Mouse (Mus musculus): ENCODE results near the gene Gm47841. TPM values are rescaled to one million over a fixed set of nuclear protein-coding genes. Genes with fewer than 3 reads are reported as not detected.

The Gm47841 gene
- polyA plus RNA-seq, 1 experiment from 2014 or later, result not detected

GRCm38 (mm10) chr15:101086451-101086850, 39.3 kb upstream of the Gm47841 start:
- Histone ChIP-seq H3K9me3 (ENCODE audit: low read length) (no peaks in the 10 kb centered on the region), H3K4me2 (replicated peaks; ENCODE audit: low read depth, low read length) (no peak overlapping the region), H3K27me3 (ENCODE audit: insufficient read depth, low read length) (peaks cover 15% of the 10 kb centered on the region; the same call in 1 of the 2 replicates), H3K27ac (ENCODE audit: low read length) (no peak overlapping the region), H3K36me3 (ENCODE audit: insufficient read depth, low read length) (no peaks in the 10 kb centered on the region), H3K4me1 (ENCODE audit: insufficient read depth, low read length) (peaks cover 15% of the 10 kb centered on the region), H3K4me3 (ENCODE audit: low read length) (no peak overlapping the region), H3K9ac (replicated peaks; ENCODE audit: low read length) (no peak overlapping the region)
- ATAC-seq (ENCODE audit: low FRiP score, low TSS enrichment), result no peak; the same call in 1 of the 2 replicates
- WGBS, result 59% methylated on average over 9 of the region's 9 CpGs

GRCm38 (mm10) chr15:101084499-101084898, 37.3 kb upstream of the Gm47841 start:
- Histone ChIP-seq H3K9me3 (ENCODE audit: low read length) (no peaks in the 10 kb centered on the region), H3K27me3 (ENCODE audit: insufficient read depth, low read length) (peaks cover 7% of the 10 kb centered on the region; the same call in 1 of the 2 replicates), H3K9ac (replicated peaks; ENCODE audit: low read length) (no peak overlapping the region), H3K36me3 (ENCODE audit: insufficient read depth, low read length) (no peaks in the 10 kb centered on the region), H3K27ac (ENCODE audit: low read length) (no peak overlapping the region), H3K4me2 (replicated peaks; ENCODE audit: low read depth, low read length) (no peak overlapping the region), H3K4me3 (ENCODE audit: low read length) (no peak overlapping the region), H3K4me1 (ENCODE audit: insufficient read depth, low read length) (peaks cover 30% of the 10 kb centered on the region)
- 60% methylated on average over 10 of the region's 10 CpGs for WGBS
- ATAC-seq (ENCODE audit: low FRiP score, low TSS enrichment), result no peak

GRCm38 (mm10) chr15:101082236-101082635, 35.0 kb upstream of the Gm47841 start:
- H3K9ac ChIP-seq (replicated peaks; ENCODE audit: low read length), result no peak overlapping the region
- no peaks in the 10 kb centered on the region for H3K9me3 ChIP-seq (ENCODE audit: low read length)
- 49% methylated on average over 4 of the region's 4 CpGs for WGBS
- ATAC-seq (ENCODE audit: low FRiP score, low TSS enrichment), result no peak
- H3K4me3 ChIP-seq (ENCODE audit: low read length), result no peak overlapping the region
- H3K27ac ChIP-seq (ENCODE audit: low read length), result no peak overlapping the region
- peaks cover 38% of the 10 kb centered on the region for H3K4me1 ChIP-seq (ENCODE audit: insufficient read depth, low read length)
- peaks cover 5% of the 10 kb centered on the region; the same call in 1 of the 2 replicates for H3K27me3 ChIP-seq (ENCODE audit: insufficient read depth, low read length)
- H3K4me2 ChIP-seq (replicated peaks; ENCODE audit: low read depth, low read length), result no peak overlapping the region
- no peaks in the 10 kb centered on the region for H3K36me3 ChIP-seq (ENCODE audit: insufficient read depth, low read length)

GRCm38 (mm10) chr15:101081035-101081548, 33.9 kb upstream of the Gm47841 start:
- ATAC-seq (ENCODE audit: low FRiP score, low TSS enrichment), result no peak
- Histone ChIP-seq H3K4me2 (replicated peaks; ENCODE audit: low read depth, low read length) (no peak overlapping the region), H3K36me3 (ENCODE audit: insufficient read depth, low read length) (no peaks in the 10 kb centered on the region), H3K4me1 (ENCODE audit: insufficient read depth, low read length) (peaks cover 47% of the 10 kb centered on the region), H3K27ac (ENCODE audit: low read length) (no peak overlapping the region), H3K9ac (replicated peaks; ENCODE audit: low read length) (no peak overlapping the region; the same call in 1 of the 2 replicates), H3K4me3 (ENCODE audit: low read length) (no peak overlapping the region), H3K9me3 (ENCODE audit: low read length) (no peaks in the 10 kb centered on the region), H3K27me3 (ENCODE audit: insufficient read depth, low read length) (no peaks in the 10 kb centered on the region)
- WGBS, result 76% methylated on average over 7 of the region's 7 CpGs

GRCm38 (mm10) chr15:101080031-101080520, 32.9 kb upstream of the Gm47841 start:
- no peak overlapping the region for H3K27ac ChIP-seq (ENCODE audit: low read length)
- no peaks in the 10 kb centered on the region for H3K36me3 ChIP-seq (ENCODE audit: insufficient read depth, low read length)
- no peak overlapping the region for H3K4me3 ChIP-seq (ENCODE audit: low read length)
- no peak overlapping the region for H3K4me2 ChIP-seq (replicated peaks; ENCODE audit: low read depth, low read length)
- ATAC-seq (ENCODE audit: low FRiP score, low TSS enrichment), result no peak
- H3K9ac ChIP-seq (replicated peaks; ENCODE audit: low read length), result 0 out of 2 replicates have a peak overlapping the region, but pooled peaks have one; percentile 3
- H3K4me1 ChIP-seq (ENCODE audit: insufficient read depth, low read length), result peaks cover 57% of the 10 kb centered on the region
- no peaks in the 10 kb centered on the region for H3K9me3 ChIP-seq (ENCODE audit: low read length)
- H3K27me3 ChIP-seq (ENCODE audit: insufficient read depth, low read length), result no peaks in the 10 kb centered on the region
- 82% methylated on average over 9 of the region's 9 CpGs for WGBS

- peak overlapping the region; percentile 81 for H3K4me3 ChIP-seq (ENCODE audit: low read length)
- H3K9me3 ChIP-seq (ENCODE audit: low read length), result no peaks in the 10 kb centered on the region
- WGBS, result 0% methylated on average over 21 of the region's 30 CpGs
- no peaks in the 10 kb centered on the region for H3K27me3 ChIP-seq (ENCODE audit: insufficient read depth, low read length)
- peak; percentile 88 for ATAC-seq (ENCODE audit: low FRiP score, low TSS enrichment)
- peaks cover 65% of the 10 kb centered on the region for H3K4me1 ChIP-seq (ENCODE audit: insufficient read depth, low read length)
- H3K36me3 ChIP-seq (ENCODE audit: insufficient read depth, low read length), result no peaks in the 10 kb centered on the region
- peak overlapping the region; percentile 96 for H3K9ac ChIP-seq (replicated peaks; ENCODE audit: low read length)
- peak overlapping the region; percentile 97 for H3K27ac ChIP-seq (ENCODE audit: low read length)
- peak overlapping the region; percentile 80 for H3K4me2 ChIP-seq (replicated peaks; ENCODE audit: low read depth, low read length)
These were observed 31.5 kb upstream of the Gm47841 start for GRCm38 (mm10) chr15:101078731-101079156.

GRCm38 (mm10) chr15:101077813-101078730, 30.9 kb upstream of the Gm47841 start, which contains the start of gene Fignl2:
Fignl2 (minus strand) TSS chr15:101078567.
- WGBS, result under 1% methylated on average over 44 of the region's 96 CpGs

GRCm38 (mm10) chr15:101077001-101077812, 30.0 kb upstream of the Gm47841 start:
- ATAC-seq (ENCODE audit: low FRiP score, low TSS enrichment), result 0 out of 2 replicates have a peak, but pooled peaks have one; percentile 0
- Histone ChIP-seq H3K36me3 (ENCODE audit: insufficient read depth, low read length) (no peaks in the 10 kb centered on the region), H3K4me2 (replicated peaks; ENCODE audit: low read depth, low read length) (peak overlapping the region; percentile 80), H3K9ac (replicated peaks; ENCODE audit: low read length) (peak overlapping the region; percentile 96), H3K27me3 (ENCODE audit: insufficient read depth, low read length) (no peaks in the 10 kb centered on the region), H3K4me1 (ENCODE audit: insufficient read depth, low read length) (peaks cover 78% of the 10 kb centered on the region), H3K9me3 (ENCODE audit: low read length) (no peaks in the 10 kb centered on the region), H3K4me3 (ENCODE audit: low read length) (peak overlapping the region; percentile 81), H3K27ac (ENCODE audit: low read length) (peak overlapping the region; percentile 97)
- WGBS, result under 1% methylated on average over 34 of the region's 34 CpGs

More at GRCm38 (mm10) chr15:101077813-101078730, 30.9 kb upstream of the Gm47841 start, which contains the start of gene Fignl2:
- Histone ChIP-seq H3K4me3 (ENCODE audit: low read length) (peak within 1 kb of the TSS; percentile 81), H3K4me1 (ENCODE audit: insufficient read depth, low read length) (peaks cover 72% of the 10 kb centered on the region), H3K36me3 (ENCODE audit: insufficient read depth, low read length) (no peaks in the 10 kb centered on the region), H3K4me2 (replicated peaks; ENCODE audit: low read depth, low read length) (peak within 1 kb of the TSS; percentile 80), H3K9me3 (ENCODE audit: low read length) (no peaks in the 10 kb centered on the region), H3K27ac (ENCODE audit: low read length) (peak within 1 kb of the TSS; percentile 97), H3K9ac (replicated peaks; ENCODE audit: low read length) (peak within 1 kb of the TSS; percentile 96), H3K27me3 (ENCODE audit: insufficient read depth, low read length) (no peaks in the 10 kb centered on the region)
- peak; percentile 49 for ATAC-seq (ENCODE audit: low FRiP score, low TSS enrichment)

All from kidney, embryonic 16.5 days (tissue).